Mouse (Mus musculus) spleen, adult 2 months (tissue): ENCODE data around the gene Zc3hav1. TPM values are rescaled to one million over a fixed set of nuclear protein-coding genes. Genes with fewer than 3 reads are reported as not detected.
A peak's percentile ranks its signal among the peaks of the same experiment; 100 is the strongest.
"Not testable (repeated sequence)": the region's sequence is repeated elsewhere in the genome, so short reads cannot be mapped to it uniquely, and the experiment has no call there.

Experiments used
- DNase-seq, 2 experiments: peaks; one replicate each; pipeline versions ENCODE4 v3.0.0 to v3.0.0-alpha.2; 2012 to 2021; ENCODE audit warnings: low spot score in 2 of 2, low read depth in 1 of 2
- H3K27ac ChIP-seq: fragments of 200-500 bp; 2 replicates; pipeline ENCODE4 v1.5.1; 2012; ENCODE audit warnings: low read length, inconsistent platforms; ENCODE audit not compliant: insufficient read depth
- H3K27me3 ChIP-seq: fragments of 200-500 bp; 2 replicates; pipeline ENCODE4 v1.6.1; 2012; ENCODE audit warnings: mild to moderate bottlenecking, moderate library complexity, low read length, inconsistent platforms; ENCODE audit not compliant: control insufficient read depth, insufficient read depth
- H3K36me3 ChIP-seq: fragments of 200-500 bp; 2 replicates; pipeline ENCODE4 v1.6.1; 2012; ENCODE audit warnings: mild to moderate bottlenecking, low read length, inconsistent platforms; ENCODE audit not compliant: control insufficient read depth, insufficient read depth
- H3K4me1 ChIP-seq: fragments of 200-500 bp; 2 replicates; pipeline ENCODE4 v1.6.1; 2011; ENCODE audit warnings: inconsistent platforms; ENCODE audit not compliant: control insufficient read depth, insufficient read depth, insufficient read length
- H3K4me3 ChIP-seq: fragments of 200-500 bp; 2 replicates; pipeline ENCODE4 v1.5.1; 2011; ENCODE audit warnings: mild to moderate bottlenecking, inconsistent platforms; ENCODE audit not compliant: insufficient read depth, insufficient read length; ENCODE audit errors: extremely low read depth
- CTCF ChIP-seq: fragments of 200-500 bp; IDR thresholded peaks from 2 replicates; pipeline ENCODE4 v1.5.1; 2011; ENCODE audit warnings: mild to moderate bottlenecking, inconsistent platforms; ENCODE audit not compliant: insufficient read depth, insufficient read length, insufficient replicate concordance; ENCODE audit errors: extremely low read depth
- POLR2A ChIP-seq: fragments of 200-500 bp; IDR thresholded peaks from 2 replicates; pipeline ENCODE4 v1.6.1; 2011; ENCODE audit warnings: low read depth, low read length, inconsistent platforms
- WGBS: fragments of 180-500 bp; shearing (Covaris S2); methylation state at CpG from one replicate; pipeline ENCODE4 v1.1.7; 2018; 5-methylcytosine and 5-hydroxymethylcytosine counted together
- polyA plus RNA-seq: library from polyadenylated mRNA; depleted of rRNA; stranded (reverse); fragments of >200 nt; gene quantifications from 2 replicates; pipeline ENCODE4 v1.2.3, GENCODE M21; 2012

Gene Zc3hav1
- polyA plus RNA-seq, 1 experiment = 40.7 TPM

GRCm38 (mm10) chr6:38363370-38363769 is 9.0 kb upstream of the Zc3hav1 start:
- Histone ChIP-seq H3K4me1 (peaks cover 8% of the 10 kb centered on the region; the same call in 1 of the 2 replicates), H3K4me3 (no peak overlapping the region), H3K36me3 (no peaks in the 10 kb centered on the region), H3K27me3 (no peaks in the 10 kb centered on the region), H3K27ac (no peak overlapping the region)
- DNase-seq = no peak
- WGBS = 69% methylated on average over 4 of the region's 4 CpGs
- TF ChIP-seq CTCF (no peak), POLR2A (no peak)

DNA sequence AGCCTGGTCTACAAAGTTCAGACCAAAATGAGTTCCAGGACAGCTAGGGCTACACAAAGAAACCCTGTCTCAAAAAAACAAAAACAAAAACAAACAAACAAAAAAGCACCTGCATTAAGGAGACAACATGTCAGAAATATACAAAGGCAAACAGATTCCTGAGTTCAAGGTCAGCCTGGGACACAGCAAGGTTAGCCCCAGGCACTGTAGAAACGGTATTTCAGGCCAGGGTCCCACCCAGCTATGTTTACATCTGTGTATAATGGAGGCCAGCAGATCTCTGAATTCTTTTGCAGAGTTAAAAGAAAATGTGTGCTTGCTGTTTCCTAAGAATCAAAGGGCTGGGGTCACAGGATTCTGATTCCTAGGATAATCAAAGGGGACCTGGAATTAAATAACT is 7.5 kb upstream of the Zc3hav1 start:
- Histone ChIP-seq H3K4me1 (peaks cover 8% of the 10 kb centered on the region; the same call in 1 of the 2 replicates), H3K4me3 (no peak overlapping the region), H3K36me3 (no peaks in the 10 kb centered on the region), H3K27ac (no peak overlapping the region), H3K27me3 (no peaks in the 10 kb centered on the region)
- DNase-seq = no peak
- no peak for TF ChIP-seq POLR2A
- no peak for TF ChIP-seq CTCF
- WGBS = 83% methylated on average over 1 of the region's 1 CpGs

DNA sequence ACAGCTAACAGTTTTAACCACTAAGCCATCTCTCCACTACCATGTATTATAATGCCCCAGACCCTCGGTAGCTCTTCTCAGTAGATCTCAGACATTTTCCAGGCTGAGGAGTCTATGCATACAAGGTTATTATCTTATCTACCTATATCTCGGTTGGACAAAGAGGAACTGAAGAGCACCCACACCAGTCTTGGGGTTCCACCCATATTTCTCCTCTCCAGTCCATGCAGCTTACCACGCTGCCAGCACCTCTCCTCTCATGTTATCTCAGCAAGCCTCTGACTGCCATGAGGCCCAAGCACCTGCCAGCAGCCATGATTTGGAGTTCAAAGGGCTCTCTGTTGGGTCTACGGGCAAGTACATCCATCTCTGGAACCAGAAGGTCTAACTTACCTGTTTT is 6.7 kb upstream of the Zc3hav1 start:
- WGBS = 71% methylated on average over 4 of the region's 4 CpGs
- Histone ChIP-seq H3K4me3 (no peak overlapping the region), H3K27ac (peak overlapping the region; percentile 88; the same call in 1 of the 2 replicates)

DNA sequence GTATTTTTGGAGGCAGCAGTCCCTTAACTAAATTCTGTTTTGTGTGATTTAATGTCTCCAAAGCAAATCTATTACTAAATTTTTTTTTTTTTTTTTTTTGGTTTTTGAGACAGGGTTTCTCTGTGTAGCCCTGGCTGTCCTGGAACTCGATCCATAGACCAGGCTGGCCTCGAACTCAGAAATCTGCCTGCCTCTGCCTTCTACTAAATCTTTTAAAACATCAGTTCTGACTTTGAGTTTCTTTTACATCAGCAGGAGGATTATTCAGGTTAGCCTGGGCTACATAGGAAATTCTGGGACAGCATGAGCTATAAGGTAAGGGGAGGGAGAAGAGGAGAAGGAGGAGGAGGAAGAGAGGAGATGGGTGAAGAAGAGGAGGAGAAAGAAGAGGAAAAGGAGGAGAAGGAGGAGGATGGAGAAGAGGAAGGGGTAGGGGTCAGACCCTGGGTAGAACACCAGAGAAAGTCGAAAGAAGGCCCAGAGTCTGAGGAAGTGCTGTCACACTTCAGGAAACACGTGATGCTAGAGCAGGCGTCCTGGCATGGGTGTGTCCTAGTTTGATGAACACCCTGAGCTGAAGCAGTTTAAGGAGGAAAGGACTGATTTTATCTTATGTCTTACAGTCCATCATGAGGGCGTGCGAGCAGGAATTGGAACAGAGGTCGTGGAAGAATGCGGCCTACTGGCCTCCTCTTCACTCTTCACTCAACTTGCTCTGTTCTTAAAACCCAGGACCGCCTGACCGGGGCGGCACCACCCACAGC is 5.5 kb upstream of the Zc3hav1 start:
- no peak overlapping the region for H3K4me3 ChIP-seq

More for the DNA sequence above, 6.7 kb upstream of the Zc3hav1 start:
- no peaks in the 10 kb centered on the region for H3K36me3 ChIP-seq
- peaks cover 8% of the 10 kb centered on the region; the same call in 1 of the 2 replicates for H3K4me1 ChIP-seq
- H3K27me3 ChIP-seq = no peaks in the 10 kb centered on the region
- TF ChIP-seq POLR2A (no peak), CTCF (no peak)
- no peak for DNase-seq

GRCm38 (mm10) chr6:38359044-38359735 is 4.8 kb upstream of the Zc3hav1 start:
- not testable (repeated sequence) for H3K27ac ChIP-seq, H3K4me1 ChIP-seq, H3K4me3 ChIP-seq, H3K27me3 ChIP-seq, DNase-seq, H3K36me3 ChIP-seq
- WGBS = 80% methylated on average over 11 of the region's 11 CpGs

More for the DNA sequence above, 5.5 kb upstream of the Zc3hav1 start:
- TF ChIP-seq POLR2A = no peak
- TF ChIP-seq CTCF = no peak
- WGBS = 63% methylated on average over 12 of the region's 12 CpGs
- Histone ChIP-seq H3K4me1 (peaks cover 8% of the 10 kb centered on the region; the same call in 1 of the 2 replicates), H3K27me3 (no peaks in the 10 kb centered on the region), H3K36me3 (no peaks in the 10 kb centered on the region), H3K27ac (peak overlapping the region; percentile 88)
- DNase-seq = peak; percentile 71 to 79

- DNase-seq = no peak
- 73% methylated on average over 8 of the region's 8 CpGs for WGBS
- Histone ChIP-seq H3K4me1 (peaks cover 8% of the 10 kb centered on the region; the same call in 1 of the 2 replicates), H3K4me3 (no peak overlapping the region), H3K27ac (peak overlapping the region; percentile 43), H3K27me3 (no peaks in the 10 kb centered on the region), H3K36me3 (no peaks in the 10 kb centered on the region)
- TF ChIP-seq POLR2A (no peak), CTCF (no peak)
Measured at GRCm38 (mm10) chr6:38358253-38359027, 4.0 kb upstream of the Zc3hav1 start.
